16 mouse cellular contexts compared by ENCODE assay signal in genomic region chr10:25908027-25909012, GRCm38 (mm10).
DNase-seq lines count a peak whose midpoint lies in the region; ATAC-seq and TF ChIP-seq lines count a peak whose summit lies in the region.
"Had no signal": no experiment of that assay in that cellular context is flagged by ENCODE, and none has a peak within 500 bp of the region (broad histone marks: within the 10 kb centered on the region; RNA-seq: fewer than 3 reads in every experiment).

No protein-coding gene starts in this region.

- no peaks in the 10 kb centered on the region for H3K36me3 ChIP-seq in intestine, postnatal 0 days (ENCODE audit: control insufficient read depth, insufficient read depth)
- no peaks in the 10 kb centered on the region for H3K36me3 ChIP-seq in intestine, embryonic 16.5 days (ENCODE audit: control insufficient read depth, insufficient read depth, low read length)
- no peaks in the 10 kb centered on the region for H3K36me3 ChIP-seq in CH12.LX (replicated peaks in 1 of 2; ENCODE audit: control insufficient read depth in 1 of 2, insufficient read depth in 1 of 2, low read length in 1 of 2)
- no peaks in the 10 kb centered on the region for H3K36me3 ChIP-seq in midbrain, embryonic 11.5 days (ENCODE audit: control insufficient read depth, insufficient read depth, low read length)
- H3K36me3 ChIP-seq: heart, embryonic 10.5 days; intestine, embryonic 15.5 days; liver, embryonic 12.5 days; lung, embryonic 15.5 days had no signal

- in situ Hi-C loops in CH12.LX (cut with MboI; ENCODE audit: low pct_ligation_motif_present, low pct_unique_long_range_greater_than_20kb, low sequenced_read_pairs) (no loop called here), Patski (cut with MboI; ENCODE audit: low pct_unique_long_range_greater_than_20kb) (no loop called here)

- no peak overlapping the region for H3K4me2 ChIP-seq in intestine, postnatal 0 days (replicated peaks; ENCODE audit: low read depth)
- no peak overlapping the region for H3K4me2 ChIP-seq in intestine, embryonic 16.5 days (ENCODE audit: low read depth, low read length)
- H3K4me2 ChIP-seq in CH12.LX (ENCODE audit: insufficient read depth, low read depth, poor library complexity, severe bottlenecking), result no peak overlapping the region
- H3K4me2 ChIP-seq in midbrain, embryonic 11.5 days, result no peak overlapping the region
- H3K4me2 ChIP-seq: intestine, embryonic 15.5 days; liver, embryonic 12.5 days; lung, embryonic 15.5 days had no signal

- H3K27ac ChIP-seq in intestine, postnatal 0 days (ENCODE audit: low read depth, low read length), result no peak overlapping the region
- no peak overlapping the region for H3K27ac ChIP-seq in intestine, embryonic 16.5 days (ENCODE audit: low read length)
- H3K27ac ChIP-seq in CH12.LX (ENCODE audit: insufficient read depth, low read depth), result no peak overlapping the region
- no peak overlapping the region for H3K27ac ChIP-seq in midbrain, embryonic 11.5 days (ENCODE audit: low read depth, low read length)
- H3K27ac ChIP-seq: heart, embryonic 10.5 days; intestine, embryonic 15.5 days; liver, embryonic 12.5 days; lung, embryonic 15.5 days had no signal

- DNase-seq in CH12.LX (ENCODE audit: extremely low read depth) (peak; percentile 6), Patski (ENCODE audit: low read depth, low spot score) (no peak)
- peak; percentile 92 for DNase-seq in midbrain, embryonic 11.5 days (ENCODE audit: low spot score, missing footprints)
- no peak for DNase-seq in right cerebral cortex, postnatal 25 days
- DNase-seq in adrenal gland, adult (ENCODE audit: inconsistent age in 2 of 2, low spot score in 1 of 2), result no peak
- no peak for DNase-seq in kidney, postnatal 25 days
- DNase-seq: cerebellum, adult 18-20 months; gastrocnemius, postnatal 25 days; heart, postnatal 36 days; kidney, postnatal 14 days had no signal

- no peaks in the 10 kb centered on the region for H3K9me3 ChIP-seq in intestine, postnatal 0 days (ENCODE audit: control insufficient read depth)
- H3K9me3 ChIP-seq in intestine, embryonic 16.5 days (ENCODE audit: control insufficient read depth, low read length), result no peaks in the 10 kb centered on the region
- peaks cover 5% of the 10 kb centered on the region for H3K9me3 ChIP-seq in CH12.LX (replicated peaks; ENCODE audit: low read length)
- H3K9me3 ChIP-seq in midbrain, embryonic 11.5 days (ENCODE audit: control insufficient read depth, low read length), result no peaks in the 10 kb centered on the region; the same call in 1 of the 2 replicates
- H3K9me3 ChIP-seq: heart, embryonic 10.5 days; intestine, embryonic 15.5 days; lung, embryonic 15.5 days had no signal

- no peak for TF ChIP-seq EP300 in CH12.LX (IDR thresholded peaks at IDR 0.05; ENCODE audit: low read length)

- no peak overlapping the region for H3K9ac ChIP-seq in intestine, postnatal 0 days (ENCODE audit: low read depth, low read length)
- H3K9ac ChIP-seq in intestine, embryonic 16.5 days (ENCODE audit: low read depth, low read length), result no peak overlapping the region
- H3K9ac ChIP-seq in CH12.LX (ENCODE audit: insufficient read depth, low read depth), result no peak overlapping the region
- H3K9ac ChIP-seq in midbrain, embryonic 11.5 days (ENCODE audit: low read length), result no peak overlapping the region
- H3K9ac ChIP-seq: intestine, embryonic 15.5 days; liver, embryonic 12.5 days; lung, embryonic 15.5 days had no signal

- no peak for TF ChIP-seq POLR2A in CH12.LX (IDR thresholded peaks at IDR 0.05; ENCODE audit: low read depth, low read length)

- TF ChIP-seq CTCF in intestine, postnatal 0 days (IDR thresholded peaks at IDR 0.05; ENCODE audit: low read depth), result peak; percentile 34
- TF ChIP-seq CTCF in CH12.LX (conservative IDR thresholded peaks at IDR 0.05 in 1 of 2, IDR thresholded peaks at IDR 0.05 in 1 of 2; ENCODE audit: low read depth in 2 of 2, low read length in 2 of 2), result no peak; a peak in 1 of 4 replicates
- TF ChIP-seq CTCF in Patski (IDR thresholded peaks at IDR 0.05), result peak; percentile 9

- WGBS in intestine, postnatal 0 days, result 37% methylated on average over 10 of the region's 10 CpGs
- 31% methylated on average over 10 of the region's 10 CpGs for WGBS in intestine, embryonic 16.5 days
- WGBS in midbrain, embryonic 11.5 days, result 30% methylated on average over 10 of the region's 10 CpGs

- H3K4me1 ChIP-seq in intestine, postnatal 0 days (replicated peaks; ENCODE audit: control insufficient read depth, insufficient read depth, low read length), result no peaks in the 10 kb centered on the region
- H3K4me1 ChIP-seq in intestine, embryonic 16.5 days (ENCODE audit: control insufficient read depth, insufficient read depth, low read length), result no peaks in the 10 kb centered on the region
- no peaks in the 10 kb centered on the region for H3K4me1 ChIP-seq in CH12.LX (ENCODE audit: control insufficient read depth in 1 of 2, insufficient read depth in 2 of 2)
- H3K4me1 ChIP-seq in midbrain, embryonic 11.5 days (ENCODE audit: control insufficient read depth, insufficient read depth, low read length), result peaks cover 5% of the 10 kb centered on the region; the same call in 1 of the 2 replicates
- H3K4me1 ChIP-seq: heart, embryonic 10.5 days; intestine, embryonic 15.5 days; liver, embryonic 12.5 days; lung, embryonic 15.5 days had no signal

- ATAC-seq in intestine, postnatal 0 days, result no peak
- no peak for ATAC-seq in intestine, embryonic 16.5 days
- no peak for ATAC-seq in Patski
- peak; percentile 89 for ATAC-seq in midbrain, embryonic 11.5 days (ENCODE audit: low FRiP score)
- ATAC-seq: intestine, embryonic 15.5 days; liver, embryonic 12.5 days had no signal

- POLR2A ChIA-PET in Patski (lab: Charles Lee), result no interaction called here

- H3K4me3 ChIP-seq in intestine, postnatal 0 days (ENCODE audit: low read depth, low read length), result no peak overlapping the region
- H3K4me3 ChIP-seq in intestine, embryonic 16.5 days (ENCODE audit: low read length), result no peak overlapping the region
- no peak overlapping the region for H3K4me3 ChIP-seq in CH12.LX (replicated peaks in 1 of 3; ENCODE audit: low read depth in 2 of 3, low read length in 2 of 3, poor library complexity in 1 of 3)
- no peak overlapping the region for H3K4me3 ChIP-seq in midbrain, embryonic 11.5 days (ENCODE audit: low read depth, low read length)
- H3K4me3 ChIP-seq: heart, embryonic 10.5 days; intestine, embryonic 15.5 days; liver, embryonic 12.5 days; lung, embryonic 15.5 days had no signal

- CTCF ChIA-PET in Patski (lab: Charles Lee), result no interaction called here

- no peaks in the 10 kb centered on the region for H3K27me3 ChIP-seq in intestine, postnatal 0 days (replicated peaks; ENCODE audit: control insufficient read depth, insufficient read depth, low read length)
- H3K27me3 ChIP-seq in intestine, embryonic 16.5 days (replicated peaks; ENCODE audit: control insufficient read depth, insufficient read depth, low read length), result no peaks in the 10 kb centered on the region
- H3K27me3 ChIP-seq in CH12.LX (replicated peaks) (no peaks in the 10 kb centered on the region), Patski (no peaks in the 10 kb centered on the region)
- no peaks in the 10 kb centered on the region for H3K27me3 ChIP-seq in midbrain, embryonic 11.5 days (ENCODE audit: control insufficient read depth, insufficient read depth, low read length)
- H3K27me3 ChIP-seq: intestine, embryonic 15.5 days; liver, embryonic 12.5 days; lung, embryonic 15.5 days had no signal

- dilution Hi-C loops in CH12.LX (cut with MboI; ENCODE audit: extremely low pct_ligation_motif_present, extremely low pct_unique_long_range_greater_than_20kb, low sequenced_read_pairs), result no loop called here

- no peaks in the 10 kb centered on the region for H3K79me2 ChIP-seq in CH12.LX (replicated peaks; ENCODE audit: control insufficient read depth, extremely low read depth, insufficient read depth, poor library complexity, severe bottlenecking)

- no peak for TF ChIP-seq RAD21 in CH12.LX (IDR thresholded peaks at IDR 0.05; ENCODE audit: low read depth, low read length)

TF ChIP-seq in CH12.LX, 34 proteins besides CTCF, POLR2A, EP300 and RAD21:
- no peak for TF ChIP-seq MAZ (IDR thresholded peaks at IDR 0.05; ENCODE audit: low read depth, low read length)
- no peak for TF ChIP-seq ZKSCAN1 (IDR thresholded peaks at IDR 0.05; ENCODE audit: borderline replicate concordance, low read depth, low read length)
- TF ChIP-seq MEF2A (IDR thresholded peaks at IDR 0.05; ENCODE audit: borderline replicate concordance, low read depth, low read length), result no peak
- TF ChIP-seq USF2 (conservative IDR thresholded peaks at IDR 0.05; ENCODE audit: low read depth, low read length), result no peak
- no peak for TF ChIP-seq CHD2 (IDR thresholded peaks at IDR 0.05; ENCODE audit: low read length)
- no peak for TF ChIP-seq SIN3A (IDR thresholded peaks at IDR 0.05; ENCODE audit: low read length)
- no peak for TF ChIP-seq CHD1 (IDR thresholded peaks at IDR 0.05; ENCODE audit: low read depth, low read length)

Comparison
In these comparisons a context has a peak if more than half of its experiments do, and no peak if none do; other contexts are left out.
1. CTCF ChIP-seq: peak in intestine, postnatal 0 days (single experiment) and Patski (single experiment); none in CH12.LX (0 of 2).
2. DNase-seq: peak in CH12.LX (single experiment) and midbrain, embryonic 11.5 days (single experiment); none in Patski (single experiment), right cerebral cortex, postnatal 25 days (single experiment), adrenal gland, adult (0 of 2) and kidney, postnatal 25 days (0 of 2).